Mouse (Mus musculus) heart, embryonic 12.5 days (tissue): ENCODE results near the gene Gm10226. TPM values are rescaled to one million over a fixed set of nuclear protein-coding genes. Genes with fewer than 3 reads are reported as not detected.
"Not testable (repeated sequence)": the region's sequence is repeated elsewhere in the genome, so short reads cannot be mapped to it uniquely, and the experiment has no call there.

Experiments
- ATAC-seq: fragments of 200-750 bp; cut with Nextera tagmentation; 2 replicates; pipeline ENCODE4 v1.8.0; 2017; ENCODE audit warnings: moderate TSS enrichment, moderate library complexity; ENCODE audit not compliant: insufficient number of reproducible peaks, low FRiP score
- H3K27ac ChIP-seq: fragments of 300-500 bp; sonication (generic); 2 replicates; pipeline ENCODE4 v1.5.1; 2016; ENCODE audit warnings: mild to moderate bottlenecking, moderate library complexity; ENCODE audit not compliant: poor library complexity, severe bottlenecking
- H3K27me3 ChIP-seq: fragments of 300-500 bp; sonication (generic); replicated peaks from 2 replicates; pipeline ENCODE4 v1.6.1; 2016; ENCODE audit warnings: mild to moderate bottlenecking, moderate library complexity
- H3K36me3 ChIP-seq: fragments of 300-500 bp; sonication (generic); 2 replicates; pipeline ENCODE4 v1.6.1; 2016; ENCODE audit warnings: mild to moderate bottlenecking, moderate library complexity
- H3K4me1 ChIP-seq: fragments of 300-500 bp; sonication (generic); replicated peaks from 2 replicates; pipeline ENCODE4 v1.6.1; 2016; ENCODE audit warnings: mild to moderate bottlenecking
- H3K4me2 ChIP-seq: fragments of 300-500 bp; sonication (generic); 2 replicates; pipeline ENCODE4 v1.6.1; 2016; ENCODE audit warnings: mild to moderate bottlenecking, moderate library complexity
- H3K4me3 ChIP-seq: fragments of 300-500 bp; sonication (generic); 2 replicates; pipeline ENCODE4 v1.5.1; 2016; ENCODE audit warnings: mild to moderate bottlenecking
- H3K9ac ChIP-seq: fragments of 300-500 bp; sonication (generic); 2 replicates; pipeline ENCODE4 v1.6.1; 2016; ENCODE audit warnings: mild to moderate bottlenecking, moderate library complexity
- H3K9me3 ChIP-seq: fragments of 300-500 bp; sonication (generic); replicated peaks from 2 replicates; pipeline ENCODE4 v1.6.1; 2016; ENCODE audit warnings: mild to moderate bottlenecking, moderate library complexity
- WGBS: fragments of 180-500 bp; shearing (Covaris S2); methylation state at CpG from one replicate; pipeline ENCODE4 v1.1.7; 2016; 5-methylcytosine and 5-hydroxymethylcytosine counted together
- polyA plus RNA-seq: library from polyadenylated mRNA; unstranded; fragments of >200 nt; fragmentation: Nextera tagmentation; extraction: Ambion mirVana; gene quantifications from 2 replicates; pipeline ENCODE4 v1.2.1, GENCODE M21; 2016

Gm10226 gene
- polyA plus RNA-seq, 1 experiment from 2014 or later: 3.1 TPM

DNA sequence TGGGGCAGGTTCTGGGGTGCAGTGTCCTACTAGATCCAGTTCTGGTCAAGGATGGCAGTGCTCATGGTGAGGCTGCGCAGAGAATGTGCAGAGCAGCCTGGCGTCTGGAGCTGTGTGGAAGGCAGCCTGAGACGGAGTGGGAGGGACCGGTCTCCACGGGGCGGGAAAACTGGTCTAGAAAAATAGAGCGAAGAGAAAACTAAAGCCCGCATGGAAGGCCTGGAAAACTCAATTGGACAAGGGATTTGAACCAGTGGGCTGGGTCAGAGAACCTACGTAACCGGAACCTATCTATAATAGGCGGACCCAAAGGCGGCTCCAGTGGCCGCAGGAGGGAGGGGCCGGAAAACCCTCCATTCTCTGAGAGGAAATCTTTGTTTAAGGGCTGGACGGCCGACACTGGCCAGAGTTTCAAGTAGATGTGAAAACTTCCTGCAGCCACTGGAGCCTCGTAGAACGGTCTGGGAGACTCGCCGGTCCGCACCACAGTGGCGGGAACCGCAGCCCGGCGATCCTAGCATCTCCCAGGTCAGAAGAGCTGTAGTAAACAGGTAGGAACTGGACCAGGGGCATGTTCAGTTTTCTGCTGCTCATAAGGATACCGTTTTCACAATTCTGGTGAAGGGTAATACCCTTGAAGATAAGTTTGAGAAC is 15.8 kb downstream of the Gm10226 start, which contains the start of gene Zfp760:
Gene Zfp760 (plus strand): TSS at position 399 of the 654 bp plus-strand sequence.
- no peaks in the 10 kb centered on the region for H3K27me3 ChIP-seq
- H3K4me2 ChIP-seq: peak within 1 kb of the TSS; percentile 69

DNA sequence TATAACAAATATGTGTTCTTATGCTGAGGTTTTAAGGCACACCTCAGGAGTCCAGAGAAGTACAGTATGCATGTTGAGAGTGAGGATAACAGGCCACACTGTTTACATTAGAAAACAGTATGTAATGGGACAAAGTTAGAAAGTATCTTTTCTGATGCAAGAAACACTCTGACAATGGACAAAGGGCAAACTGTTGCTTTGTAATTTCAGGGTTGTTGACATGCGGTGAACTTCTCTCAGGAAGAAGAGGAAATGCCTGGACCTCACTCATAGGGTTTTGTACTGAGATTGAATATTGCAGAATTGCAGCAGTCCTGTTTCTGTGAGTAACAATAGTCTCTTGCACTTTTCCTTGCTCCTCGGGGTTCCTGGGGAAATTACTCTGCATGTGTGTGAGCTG is 16.7 kb downstream of the Gm10226 start:
- H3K4me2 ChIP-seq: peak overlapping the region; percentile 58
- no peaks in the 10 kb centered on the region for H3K9me3 ChIP-seq
- no peaks in the 10 kb centered on the region for H3K27me3 ChIP-seq
- ATAC-seq: no peak
- H3K4me3 ChIP-seq: peak overlapping the region; percentile 78
- peaks cover 14% of the 10 kb centered on the region for H3K36me3 ChIP-seq
- 51% methylated on average over 2 of the region's 2 CpGs for WGBS
- peaks cover 7% of the 10 kb centered on the region for H3K4me1 ChIP-seq
- no peak overlapping the region for H3K27ac ChIP-seq
- peak overlapping the region; percentile 30; the same call in 1 of the 2 replicates for H3K9ac ChIP-seq

More for the DNA sequence above, 15.8 kb downstream of the Gm10226 start, which contains the start of gene Zfp760:
- Histone ChIP-seq H3K4me3 (peak within 1 kb of the TSS; percentile 78), H3K9me3 (no peaks in the 10 kb centered on the region), H3K36me3 (peaks cover 13% of the 10 kb centered on the region), H3K4me1 (peaks cover 11% of the 10 kb centered on the region), H3K27ac (peak within 1 kb of the TSS; percentile 97), H3K9ac (peak within 1 kb of the TSS; percentile 85)
- peak; percentile 94 for ATAC-seq
- 5% methylated on average over 26 of the region's 26 CpGs for WGBS

DNA sequence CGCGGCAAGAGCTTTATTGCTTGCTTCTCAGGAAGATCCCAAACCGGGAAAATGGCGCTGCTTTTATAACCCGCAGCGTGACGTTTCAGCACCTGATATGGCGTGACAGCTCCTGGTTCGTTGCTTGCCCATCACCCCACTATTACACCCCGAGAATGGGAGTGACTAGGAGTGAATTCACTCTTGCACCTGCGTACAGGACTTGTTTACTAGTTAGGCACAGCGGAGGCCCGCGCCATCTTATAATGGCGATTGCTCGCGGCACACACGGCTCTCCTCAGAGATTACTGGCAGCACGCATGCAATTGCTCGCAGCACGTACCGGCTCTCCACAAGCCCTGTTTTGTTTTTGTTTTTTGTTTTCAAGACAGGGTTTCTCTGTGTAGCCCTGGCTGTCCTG is 38.8 kb downstream of the Gm10226 start, which contains the start of gene Zfp229:
Gene Zfp229 (plus strand): TSS at position 301 of the 400 bp plus-strand sequence.
- not testable (repeated sequence) for H3K27ac ChIP-seq, H3K4me3 ChIP-seq, H3K9ac ChIP-seq, H3K36me3 ChIP-seq, ATAC-seq, H3K4me1 ChIP-seq, H3K4me2 ChIP-seq, H3K9me3 ChIP-seq, H3K27me3 ChIP-seq
- WGBS: 94% methylated on average over 10 of the region's 22 CpGs

DNA sequence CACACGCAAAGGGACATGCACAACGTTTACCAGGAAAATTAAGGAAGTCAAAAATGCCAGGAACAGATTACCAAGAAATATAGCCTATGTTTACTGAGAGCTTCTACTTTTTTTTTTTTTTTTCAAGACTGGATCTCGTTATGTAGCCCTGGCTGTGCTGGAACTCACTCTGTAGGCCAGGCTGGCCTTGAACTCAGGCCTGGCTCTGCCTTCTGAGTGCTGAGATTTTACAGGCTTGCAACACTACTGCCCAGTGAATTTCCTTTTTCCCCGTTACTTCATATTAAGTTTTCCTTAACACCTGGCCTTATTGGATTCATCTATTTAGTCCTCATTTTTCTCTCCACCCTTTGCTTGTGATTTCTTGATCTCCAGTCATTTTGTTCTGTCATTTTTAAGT is 41.4 kb downstream of the Gm10226 start:
- 86% methylated on average over 4 of the region's 4 CpGs for WGBS
- Histone ChIP-seq H3K4me3 (peak overlapping the region; percentile 61), H3K4me2 (peak overlapping the region; percentile 67), H3K36me3 (peaks cover 5% of the 10 kb centered on the region; the same call in 1 of the 2 replicates), H3K9me3 (no peaks in the 10 kb centered on the region), H3K27me3 (no peaks in the 10 kb centered on the region), H3K9ac (no peak overlapping the region; the same call in 1 of the 2 replicates), H3K4me1 (peaks cover 9% of the 10 kb centered on the region), H3K27ac (0 out of 2 replicates have a peak overlapping the region, but pooled peaks have one; percentile 26)
- no peak for ATAC-seq

DNA sequence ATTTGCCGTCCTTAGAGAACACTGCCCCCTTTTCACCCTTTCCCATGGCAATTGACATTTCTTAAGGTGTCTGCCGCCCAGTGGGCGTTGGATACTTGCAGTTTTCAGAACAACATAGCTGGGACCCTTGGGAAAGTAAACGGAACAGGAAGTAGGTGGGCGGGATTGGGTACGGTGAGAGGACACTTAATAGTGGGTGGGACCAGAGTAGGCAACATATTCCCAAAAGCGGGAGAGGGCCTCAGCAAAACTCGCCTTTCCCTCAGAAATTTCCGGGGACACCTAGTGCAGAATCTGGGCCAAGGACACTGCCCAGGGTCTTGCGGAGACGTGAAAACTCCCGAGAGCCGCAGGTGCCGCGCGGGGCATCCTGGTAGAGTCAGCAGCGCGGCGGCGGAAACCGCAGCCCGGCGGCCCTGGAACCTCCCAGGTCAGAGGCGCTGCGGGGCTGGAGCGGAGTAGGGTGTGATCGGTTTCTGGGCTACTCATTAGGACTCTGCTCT is 41.9 kb downstream of the Gm10226 start:
- WGBS: under 1% methylated on average over 27 of the region's 27 CpGs
- H3K36me3 ChIP-seq: peaks cover 6% of the 10 kb centered on the region; the same call in 1 of the 2 replicates
- peak overlapping the region; percentile 80 for H3K9ac ChIP-seq
- peak; percentile 95 for ATAC-seq
- no peaks in the 10 kb centered on the region for H3K9me3 ChIP-seq
- H3K27me3 ChIP-seq: no peaks in the 10 kb centered on the region
- H3K27ac ChIP-seq: peak overlapping the region; percentile 82
- peak overlapping the region; percentile 61 for H3K4me3 ChIP-seq
- H3K4me1 ChIP-seq: peaks cover 9% of the 10 kb centered on the region
- peak overlapping the region; percentile 67 for H3K4me2 ChIP-seq

Other genes with a start within 250 kb of the Gm10226 start
- gene Zfp51, start 241.5 kb upstream of the Gm10226 start, polyA plus RNA-seq: 9.7 and 10.1 TPM in 2 replicates
- gene Zfp53, start 202.9 kb upstream of the Gm10226 start, polyA plus RNA-seq: 5.6 and 5.9 TPM in 2 replicates
- gene Zfp52, start 156.3 kb upstream of the Gm10226 start, polyA plus RNA-seq: 2.6 and 2.9 TPM in 2 replicates
- gene Zfp948, start 124.9 kb upstream of the Gm10226 start, polyA plus RNA-seq: 14.4 and 15.1 TPM in 2 replicates
- 4.3 and 5.1 TPM in 2 replicates for gene Zfp983, start 41.2 kb upstream of the Gm10226 start, polyA plus RNA-seq
- gene Zfp760, start 15.9 kb downstream of the Gm10226 start, polyA plus RNA-seq: 8.1 and 8.7 TPM in 2 replicates
- 4.4 and 6.2 TPM in 2 replicates for gene Zfp229, start 38.9 kb downstream of the Gm10226 start, polyA plus RNA-seq
- 4.2 and 5.1 TPM in 2 replicates for gene Zfp820, start 153.9 kb downstream of the Gm10226 start, polyA plus RNA-seq
- 4.0 and 5.2 TPM in 2 replicates for gene Zfp995, start 218.1 kb downstream of the Gm10226 start, polyA plus RNA-seq